Mouse (Mus musculus): Measurements from ENCODE around the gene Nr1i3. TPM values are rescaled to one million over a fixed set of nuclear protein-coding genes. Genes with fewer than 3 reads are reported as not detected.

The Nr1i3 gene
- polyA plus RNA-seq, 1 experiment from 2014 or later = 1.6 TPM

DNA sequence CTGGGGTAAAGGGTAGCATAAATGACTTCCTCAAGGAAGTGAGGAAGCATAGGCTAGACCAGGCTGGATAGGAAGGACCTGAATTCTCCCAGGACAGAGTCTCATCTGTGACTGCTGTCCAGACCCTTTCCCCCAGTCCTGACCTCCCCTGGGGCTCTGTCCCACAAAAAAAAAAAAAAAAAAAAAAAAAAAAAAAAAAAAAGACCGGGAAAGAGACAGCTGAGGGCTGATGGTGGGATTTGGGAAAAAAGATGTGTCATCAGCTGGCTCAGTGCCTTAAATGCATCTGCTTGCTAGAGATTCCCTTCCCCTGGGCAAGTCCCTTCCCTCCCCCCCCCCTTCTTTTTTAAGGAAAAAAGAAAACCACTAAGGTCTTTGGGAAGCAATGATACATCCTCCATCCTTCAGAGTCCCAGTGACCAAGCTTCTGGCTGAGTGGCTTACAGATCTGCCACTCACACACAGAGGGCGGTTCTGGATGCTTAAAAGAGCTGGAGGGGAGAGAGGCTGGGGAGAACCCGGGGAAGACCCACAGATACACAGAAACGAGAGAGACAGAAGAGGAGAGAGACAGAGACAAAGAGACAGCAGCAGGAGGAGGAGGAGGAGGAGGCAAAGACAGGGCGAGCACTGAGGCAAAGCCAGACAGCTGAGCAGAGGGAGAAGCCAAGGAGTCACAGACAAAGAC is 36.3 kb downstream of the Nr1i3 start, which contains the start of gene Adamts4:
Gene Adamts4, plus strand, starts transcription at position 509 of the 688 bp plus-strand sequence.
- H3K27ac ChIP-seq = peak within 1 kb of the TSS; percentile 78
- no peaks in the 10 kb centered on the region for H3K9me3 ChIP-seq
- peaks cover 54% of the 10 kb centered on the region for H3K4me1 ChIP-seq
- no peaks in the 10 kb centered on the region for H3K27me3 ChIP-seq (replicated peaks)
- H3K36me3 ChIP-seq = no peaks in the 10 kb centered on the region
- peak within 1 kb of the TSS; percentile 66 for H3K4me2 ChIP-seq
- ATAC-seq (ENCODE audit: insufficient read depth, low FRiP score, low read depth) = no peak
- peak within 1 kb of the TSS; percentile 32 for H3K9ac ChIP-seq
- WGBS = 33% methylated on average over 5 of the region's 5 CpGs
- H3K4me3 ChIP-seq (replicated peaks) = peak within 1 kb of the TSS; percentile 35

DNA sequence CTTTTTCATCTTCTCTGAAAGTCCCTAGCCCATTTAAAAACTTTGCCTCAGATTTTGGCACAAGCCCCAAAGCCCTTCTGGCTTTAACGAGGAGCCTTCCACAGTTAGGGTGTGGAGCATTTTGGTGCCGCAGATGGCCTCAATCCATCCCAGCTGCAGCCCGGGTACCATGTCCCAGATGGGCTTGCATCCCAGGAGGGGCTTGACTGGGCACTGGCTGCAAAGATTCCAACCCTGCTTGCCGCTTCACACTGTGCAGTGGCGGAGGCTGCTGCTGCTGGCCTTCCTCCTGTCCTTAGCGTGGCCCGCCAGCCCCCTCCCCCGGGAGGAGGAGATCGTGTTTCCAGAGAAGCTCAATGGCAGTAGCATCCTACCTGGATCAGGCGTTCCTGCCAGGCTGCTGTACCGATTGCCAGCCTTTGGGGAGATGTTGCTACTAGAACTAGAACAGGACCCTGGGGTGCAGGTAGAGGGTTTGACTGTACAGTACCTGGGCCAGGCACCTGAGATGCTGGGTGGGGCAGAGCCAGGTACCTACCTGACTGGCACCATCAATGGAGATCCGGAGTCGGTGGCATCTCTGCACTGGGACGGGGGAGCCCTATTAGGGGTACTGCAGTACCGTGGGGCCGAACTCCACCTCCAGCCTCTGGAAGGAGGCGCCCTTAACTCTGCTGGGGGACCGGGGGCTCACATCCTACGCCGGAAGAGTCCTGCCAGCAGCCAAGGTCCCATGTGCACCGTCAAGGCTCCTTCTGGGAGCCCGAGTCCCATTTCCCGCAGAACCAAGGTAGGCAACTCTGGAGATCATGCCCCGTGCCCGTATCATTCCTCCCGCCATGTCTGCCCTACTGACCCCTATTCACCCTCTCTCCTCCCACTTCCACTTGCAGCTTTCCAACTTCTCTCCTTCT is 37.2 kb downstream of the Nr1i3 start, which contains the start of gene Ndufs2:
Gene Ndufs2, minus strand, starts transcription at position 709 of the 914 bp plus-strand sequence.
- Histone ChIP-seq H3K27me3 (replicated peaks) (no peaks in the 10 kb centered on the region), H3K4me2 (peak within 1 kb of the TSS; percentile 66), H3K27ac (peak within 1 kb of the TSS; percentile 78), H3K9me3 (no peaks in the 10 kb centered on the region), H3K36me3 (no peaks in the 10 kb centered on the region), H3K9ac (peak within 1 kb of the TSS; percentile 32), H3K4me1 (peaks cover 48% of the 10 kb centered on the region), H3K4me3 (replicated peaks) (peak within 1 kb of the TSS; percentile 35)
- no peak for ATAC-seq (ENCODE audit: insufficient read depth, low FRiP score, low read depth)
- 24% methylated on average over 26 of the region's 26 CpGs for whole genome bisulfite sequencing

DNA sequence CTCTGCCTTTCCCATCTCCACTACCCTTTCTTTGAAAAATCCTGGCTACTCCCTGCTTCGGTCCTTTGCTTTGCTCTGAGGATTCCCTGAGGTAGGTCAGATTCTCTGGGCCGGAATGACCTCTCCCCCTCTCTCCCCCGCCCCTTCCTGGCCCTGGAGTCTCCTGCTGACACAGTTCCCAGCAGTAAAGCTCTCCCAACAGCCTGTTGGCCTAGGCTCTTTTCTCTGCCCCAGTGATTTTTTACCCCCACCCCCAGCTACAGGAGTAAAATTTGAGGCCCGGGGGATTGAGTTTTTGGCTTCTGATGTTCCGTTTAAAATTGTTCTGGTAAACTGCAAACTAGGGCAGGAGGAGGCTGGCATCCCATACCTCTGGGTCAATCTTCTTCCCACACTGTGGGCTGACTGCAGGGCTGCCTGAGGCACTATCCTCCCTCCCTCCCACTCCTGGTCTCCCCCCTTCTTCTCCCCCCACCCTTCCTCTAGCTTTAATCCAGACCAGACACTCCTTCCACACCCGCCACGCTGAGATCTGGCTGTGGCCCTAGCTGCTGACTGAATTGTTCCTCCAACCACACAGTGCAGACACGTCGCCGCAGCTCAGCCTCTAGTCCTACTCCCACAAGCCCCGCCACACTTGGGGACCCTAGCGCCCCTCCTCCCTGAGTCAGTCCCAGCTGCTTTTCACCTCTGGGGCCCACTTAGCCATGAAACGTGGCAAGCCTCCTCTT is 38.0 kb downstream of the Nr1i3 start:
- Histone ChIP-seq H3K4me2 (peak overlapping the region; percentile 66), H3K9me3 (no peaks in the 10 kb centered on the region), H3K27me3 (replicated peaks) (no peaks in the 10 kb centered on the region), H3K36me3 (no peaks in the 10 kb centered on the region), H3K4me1 (peaks cover 43% of the 10 kb centered on the region), H3K4me3 (replicated peaks) (peak overlapping the region; percentile 35), H3K27ac (peak overlapping the region; percentile 78), H3K9ac (no peak overlapping the region)
- 14% methylated on average over 13 of the region's 13 CpGs for WGBS
- ATAC-seq (ENCODE audit: insufficient read depth, low FRiP score, low read depth) = peak; percentile 41

DNA sequence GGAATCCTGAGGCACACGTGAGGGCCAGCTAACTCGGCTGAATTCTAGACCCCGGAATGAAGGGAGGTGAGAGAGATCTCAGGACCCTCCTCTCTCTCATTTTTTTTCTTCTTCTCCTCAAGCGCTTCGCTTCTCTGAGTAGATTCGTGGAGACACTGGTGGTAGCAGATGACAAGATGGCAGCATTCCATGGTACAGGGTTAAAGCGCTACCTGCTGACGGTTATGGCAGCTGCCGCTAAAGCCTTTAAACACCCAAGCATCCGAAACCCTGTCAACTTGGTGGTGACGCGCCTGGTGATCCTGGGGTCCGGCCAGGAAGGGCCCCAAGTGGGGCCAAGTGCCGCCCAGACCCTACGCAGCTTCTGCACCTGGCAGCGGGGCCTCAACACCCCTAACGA is 38.6 kb downstream of the Nr1i3 start:
- no peak overlapping the region for H3K9ac ChIP-seq
- H3K4me1 ChIP-seq = peaks cover 43% of the 10 kb centered on the region
- no peaks in the 10 kb centered on the region for H3K9me3 ChIP-seq
- WGBS = 60% methylated on average over 17 of the region's 17 CpGs
- no peak for ATAC-seq (ENCODE audit: insufficient read depth, low FRiP score, low read depth)
- H3K4me2 ChIP-seq = peak overlapping the region; percentile 66
- H3K27ac ChIP-seq = peak overlapping the region; percentile 78
- H3K36me3 ChIP-seq = no peaks in the 10 kb centered on the region
- no peaks in the 10 kb centered on the region for H3K27me3 ChIP-seq (replicated peaks)
- peak overlapping the region; percentile 35 for H3K4me3 ChIP-seq (replicated peaks)

DNA sequence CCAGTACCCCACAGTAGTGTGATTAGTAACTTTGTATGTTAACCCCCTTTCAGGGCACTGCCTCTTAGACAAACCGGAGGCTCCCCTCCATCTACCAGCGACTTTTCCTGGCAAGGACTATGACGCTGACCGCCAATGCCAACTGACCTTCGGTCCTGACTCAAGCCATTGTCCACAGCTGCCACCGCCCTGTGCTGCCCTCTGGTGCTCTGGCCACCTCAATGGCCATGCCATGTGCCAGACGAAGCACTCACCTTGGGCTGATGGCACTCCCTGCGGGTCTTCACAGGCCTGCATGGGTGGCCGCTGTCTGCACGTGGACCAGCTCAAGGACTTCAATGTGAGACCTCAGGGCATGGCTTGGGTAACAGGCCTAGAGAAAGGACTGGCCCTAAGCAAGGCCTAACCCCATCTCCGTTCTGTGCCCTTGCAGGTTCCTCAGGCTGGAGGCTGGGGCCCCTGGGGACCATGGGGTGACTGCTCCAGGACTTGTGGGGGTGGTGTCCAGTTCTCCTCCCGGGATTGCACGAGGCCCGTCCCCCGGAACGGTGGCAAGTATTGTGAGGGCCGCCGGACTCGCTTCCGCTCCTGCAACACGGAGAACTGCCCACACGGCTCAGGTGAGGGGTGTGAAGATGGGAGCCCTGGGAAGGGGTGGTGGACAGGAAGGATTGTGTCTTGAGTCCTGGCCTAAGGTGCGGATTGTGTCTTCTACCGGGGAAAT is 42.5 kb downstream of the Nr1i3 start:
- Histone ChIP-seq H3K4me1 (peaks cover 23% of the 10 kb centered on the region), H3K9me3 (no peaks in the 10 kb centered on the region), H3K27me3 (replicated peaks) (no peaks in the 10 kb centered on the region), H3K4me3 (replicated peaks) (no peak overlapping the region), H3K9ac (no peak overlapping the region), H3K27ac (no peak overlapping the region), H3K4me2 (no peak overlapping the region), H3K36me3 (no peaks in the 10 kb centered on the region)
- ATAC-seq (ENCODE audit: insufficient read depth, low FRiP score, low read depth) = no peak
- WGBS = 89% methylated on average over 24 of the region's 24 CpGs

DNA sequence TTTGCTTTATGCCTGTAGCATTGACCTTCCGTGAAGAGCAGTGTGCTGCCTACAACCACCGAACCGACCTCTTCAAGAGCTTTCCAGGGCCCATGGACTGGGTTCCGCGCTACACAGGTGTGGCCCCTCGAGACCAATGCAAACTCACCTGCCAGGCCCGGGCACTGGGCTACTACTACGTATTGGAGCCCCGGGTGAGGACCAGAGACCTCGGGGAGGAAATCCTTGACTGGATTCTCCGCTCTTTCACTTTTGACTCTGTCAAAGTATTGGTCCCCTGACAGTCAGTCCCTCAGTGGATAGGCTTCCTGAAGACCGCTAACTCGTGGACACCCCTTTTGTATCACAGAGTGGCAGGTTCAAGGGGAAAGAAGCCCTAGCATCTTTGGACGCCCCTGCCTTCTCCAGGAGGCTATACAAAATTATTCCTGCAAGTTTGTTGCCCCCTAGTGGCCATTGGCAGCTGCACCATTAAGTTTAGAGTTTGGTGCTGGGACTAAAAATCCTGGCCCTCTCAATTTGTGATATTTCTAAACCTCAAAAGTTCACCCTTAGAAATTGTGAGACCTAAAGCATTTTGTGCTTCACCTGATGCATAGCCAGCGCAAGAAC is 43.3 kb downstream of the Nr1i3 start:
- no peak overlapping the region for H3K4me3 ChIP-seq (replicated peaks)
- no peaks in the 10 kb centered on the region for H3K36me3 ChIP-seq
- no peak for ATAC-seq (ENCODE audit: insufficient read depth, low FRiP score, low read depth)
- no peaks in the 10 kb centered on the region for H3K9me3 ChIP-seq
- H3K4me2 ChIP-seq = no peak overlapping the region
- H3K4me1 ChIP-seq = peaks cover 16% of the 10 kb centered on the region; the same call in 1 of the 2 replicates
- H3K27ac ChIP-seq = no peak overlapping the region
- no peaks in the 10 kb centered on the region for H3K27me3 ChIP-seq (replicated peaks)
- no peak overlapping the region for H3K9ac ChIP-seq
- 67% methylated on average over 15 of the region's 15 CpGs for whole genome bisulfite sequencing

DNA sequence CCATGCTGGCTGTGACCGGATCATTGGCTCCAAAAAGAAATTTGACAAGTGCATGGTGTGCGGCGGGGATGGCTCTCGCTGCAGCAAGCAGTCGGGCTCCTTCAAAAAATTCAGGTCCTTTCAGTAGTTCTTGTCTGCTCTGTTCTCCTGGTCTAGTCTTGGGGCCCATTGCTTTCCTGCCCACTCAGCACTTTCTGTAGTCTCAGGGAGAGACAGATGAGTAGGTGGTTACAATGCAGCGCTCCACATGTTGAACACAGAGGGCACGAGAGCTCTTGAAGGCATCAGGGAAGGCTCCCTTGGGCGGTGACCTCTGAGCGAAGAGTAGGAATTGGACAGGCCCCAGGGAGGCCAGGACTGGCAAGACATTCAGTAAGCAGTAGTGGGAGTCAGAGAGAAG is 44.0 kb downstream of the Nr1i3 start:
- Histone ChIP-seq H3K27me3 (replicated peaks) (no peaks in the 10 kb centered on the region), H3K36me3 (no peaks in the 10 kb centered on the region), H3K9me3 (no peaks in the 10 kb centered on the region), H3K27ac (no peak overlapping the region), H3K4me1 (peaks cover 15% of the 10 kb centered on the region), H3K4me3 (replicated peaks) (no peak overlapping the region), H3K4me2 (no peak overlapping the region), H3K9ac (no peak overlapping the region)
- 83% methylated on average over 9 of the region's 9 CpGs for WGBS
- no peak for ATAC-seq (ENCODE audit: insufficient read depth, low FRiP score, low read depth)

DNA sequence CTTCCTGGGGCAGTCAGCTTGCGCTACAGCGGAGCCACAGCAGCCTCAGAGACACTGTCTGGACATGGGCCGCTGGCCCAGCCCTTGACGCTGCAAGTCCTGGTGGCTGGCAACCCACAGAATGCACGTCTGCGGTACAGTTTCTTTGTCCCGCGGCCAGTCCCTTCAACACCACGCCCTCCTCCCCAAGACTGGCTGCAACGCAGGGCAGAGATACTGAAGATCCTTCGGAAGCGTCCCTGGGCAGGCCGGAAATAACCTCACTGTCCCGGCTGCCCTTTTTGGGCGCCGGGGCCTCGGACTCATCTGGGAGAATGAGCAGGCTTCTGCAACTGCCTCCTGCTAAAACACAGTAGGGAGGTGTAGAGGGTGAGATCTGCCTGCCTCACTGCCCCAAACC is 45.2 kb downstream of the Nr1i3 start:
- WGBS = 74% methylated on average over 17 of the region's 17 CpGs
- no peak for ATAC-seq (ENCODE audit: insufficient read depth, low FRiP score, low read depth)
- no peaks in the 10 kb centered on the region for H3K27me3 ChIP-seq (replicated peaks)

DNA sequence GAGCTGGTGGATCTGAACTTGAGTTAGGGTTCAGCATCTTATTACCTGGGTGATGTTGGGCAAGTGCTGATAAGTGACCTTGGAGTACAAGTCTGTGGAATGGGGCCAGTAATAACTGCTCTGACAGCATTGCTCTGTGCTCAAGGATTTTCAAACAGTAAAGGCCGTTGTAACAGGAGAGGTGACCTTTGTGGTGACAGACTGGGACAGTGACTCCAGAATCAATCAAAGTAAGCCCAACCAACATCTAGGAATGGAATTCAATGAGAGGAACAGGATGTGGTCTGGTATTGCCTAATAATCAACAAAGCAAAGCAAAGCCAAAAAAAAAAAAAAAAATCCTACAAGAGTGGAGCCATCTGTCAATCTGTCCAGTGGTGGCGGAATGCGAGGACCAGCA is 46.5 kb downstream of the Nr1i3 start:
- no peak overlapping the region for H3K27ac ChIP-seq
- no peak for ATAC-seq (ENCODE audit: insufficient read depth, low FRiP score, low read depth)
- no peaks in the 10 kb centered on the region for H3K9me3 ChIP-seq
- H3K36me3 ChIP-seq = no peaks in the 10 kb centered on the region
- H3K9ac ChIP-seq = no peak overlapping the region
- no peaks in the 10 kb centered on the region for H3K27me3 ChIP-seq (replicated peaks)
- H3K4me1 ChIP-seq = peaks cover 13% of the 10 kb centered on the region; the same call in 1 of the 2 replicates
- H3K4me2 ChIP-seq = no peak overlapping the region
- H3K4me3 ChIP-seq (replicated peaks) = no peak overlapping the region
- 42% methylated on average over 3 of the region's 3 CpGs for WGBS

More for the DNA sequence above, 45.2 kb downstream of the Nr1i3 start:
- no peak overlapping the region for H3K4me2 ChIP-seq
- no peaks in the 10 kb centered on the region for H3K9me3 ChIP-seq
- no peak overlapping the region for H3K27ac ChIP-seq
- H3K9ac ChIP-seq = no peak overlapping the region
- H3K36me3 ChIP-seq = no peaks in the 10 kb centered on the region
- H3K4me3 ChIP-seq (replicated peaks) = no peak overlapping the region
- peaks cover 13% of the 10 kb centered on the region; the same call in 1 of the 2 replicates for H3K4me1 ChIP-seq

DNA sequence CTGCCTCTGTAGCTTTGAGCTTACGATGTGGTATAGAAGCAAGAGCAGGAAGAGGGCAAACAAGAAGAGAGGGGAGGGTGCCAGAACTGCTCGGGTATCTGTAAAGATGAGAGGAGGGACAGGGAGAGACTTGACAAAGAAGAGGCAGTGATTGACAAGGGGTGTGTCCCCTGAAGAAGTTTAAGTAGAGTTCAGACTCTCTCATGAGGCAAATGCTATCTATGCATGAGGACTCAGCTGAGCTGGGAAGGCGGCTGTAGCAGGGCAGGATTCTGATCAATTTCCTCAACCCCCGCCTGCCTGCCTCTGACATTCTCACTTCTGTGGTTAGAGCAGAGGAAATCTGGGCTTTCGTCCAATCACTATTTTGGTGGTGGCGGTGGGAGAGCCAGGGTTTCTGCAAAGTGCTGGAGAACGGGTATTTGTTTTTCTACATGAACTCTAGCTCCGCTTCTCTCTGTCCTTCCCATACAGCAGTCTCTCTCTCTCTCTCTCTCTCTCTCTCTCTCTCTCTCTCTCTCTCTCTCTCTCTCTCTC is 48.9 kb downstream of the Nr1i3 start:
- peak overlapping the region; percentile 46 for H3K4me2 ChIP-seq
- peak overlapping the region; percentile 22; the same call in 1 of the 2 replicates for H3K9ac ChIP-seq
- peaks cover 13% of the 10 kb centered on the region; the same call in 1 of the 2 replicates for H3K4me1 ChIP-seq
- H3K36me3 ChIP-seq = no peaks in the 10 kb centered on the region
- peak; percentile 75; the same call in 1 of the 2 replicates for ATAC-seq (ENCODE audit: insufficient read depth, low FRiP score, low read depth)
- WGBS = 1% methylated on average over 8 of the region's 8 CpGs
- no peaks in the 10 kb centered on the region for H3K27me3 ChIP-seq (replicated peaks)
- no peaks in the 10 kb centered on the region for H3K9me3 ChIP-seq
- peak overlapping the region; percentile 16 for H3K4me3 ChIP-seq (replicated peaks)
- peak overlapping the region; percentile 93 for H3K27ac ChIP-seq
